Mouse (Mus musculus) fibroblast of lung, adult 2 months (primary cell): Measurements from ENCODE around the gene Gm10944.

ENCODE experiments used
- DNase-seq: peaks from one replicate; pipeline ENCODE4 v3.0.0-alpha.2; 2011; ENCODE audit warnings: low read depth

Gm10944 gene

GRCm38 (mm10) chr10:10681048-10681447, at the start of gene Gm10944:
Gm10944 (plus strand) TSS chr10:10681348.
- DNase-seq: no peak

DNA sequence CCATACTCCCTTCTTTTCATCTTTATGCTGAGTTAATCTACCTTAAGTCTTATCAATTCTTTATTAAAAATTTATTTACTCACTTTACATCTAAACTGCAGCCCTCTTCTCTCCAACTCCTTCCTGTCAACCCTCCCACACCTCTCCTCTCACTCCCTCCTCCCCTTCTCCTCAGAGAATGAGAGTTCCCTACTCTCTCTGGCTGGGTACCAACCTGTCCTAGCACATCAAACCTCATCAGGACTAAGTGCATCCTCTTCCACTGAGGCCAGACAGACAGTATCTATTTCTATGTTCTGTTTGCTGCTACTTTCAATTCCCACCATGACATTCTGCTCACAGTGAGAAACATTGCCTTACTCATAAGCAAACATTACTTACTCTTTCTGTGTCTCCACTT, 25.2 kb upstream of the Gm10944 start:
- no peak for DNase-seq

GRCm38 (mm10) chr10:10656621-10657020, 24.5 kb upstream of the Gm10944 start:
- DNase-seq: no peak

- no peak for DNase-seq
Observed at GRCm38 (mm10) chr10:10659161-10659560, 22.0 kb upstream of the Gm10944 start.

GRCm38 (mm10) chr10:10659976-10660375, 21.2 kb upstream of the Gm10944 start:
- no peak for DNase-seq

DNA sequence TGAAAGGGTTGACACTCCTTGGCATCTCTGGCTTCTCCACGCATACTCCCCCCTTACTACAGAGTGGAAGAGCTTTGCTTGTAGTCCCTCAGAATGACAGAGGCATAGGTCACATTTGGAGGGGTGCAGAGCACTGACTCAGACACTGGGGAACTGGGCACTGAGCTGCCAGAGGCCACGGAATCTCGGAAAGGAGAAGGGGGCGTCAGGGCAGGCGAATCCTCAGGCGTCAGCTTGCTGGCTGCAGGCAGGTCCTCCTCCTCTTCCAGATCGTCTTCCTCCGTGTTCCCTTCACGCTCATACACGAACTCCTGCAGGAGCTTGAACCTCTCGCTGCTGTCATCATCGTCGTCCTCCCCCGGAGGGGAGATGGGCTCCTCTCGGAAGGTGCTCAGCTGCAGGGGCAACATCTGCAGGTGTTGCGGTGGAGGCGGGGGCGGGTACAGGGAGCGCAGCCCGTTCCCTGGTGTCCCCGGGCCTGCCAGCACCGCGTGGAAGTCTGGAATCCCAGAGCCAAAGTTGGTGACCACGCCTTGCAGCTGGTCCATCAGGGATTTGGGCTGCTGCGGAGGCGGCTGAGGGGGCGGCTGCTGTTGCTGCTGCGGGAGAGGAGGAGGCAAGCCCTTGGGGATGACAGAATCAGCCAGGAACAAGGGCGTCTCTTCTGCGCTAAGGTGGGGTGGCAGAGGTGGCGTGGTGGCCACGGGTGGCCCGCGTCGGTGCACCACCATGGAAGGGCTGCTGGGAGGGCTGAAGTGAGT, 7.9 kb downstream of the Gm10944 start:
- no peak for DNase-seq

DNA sequence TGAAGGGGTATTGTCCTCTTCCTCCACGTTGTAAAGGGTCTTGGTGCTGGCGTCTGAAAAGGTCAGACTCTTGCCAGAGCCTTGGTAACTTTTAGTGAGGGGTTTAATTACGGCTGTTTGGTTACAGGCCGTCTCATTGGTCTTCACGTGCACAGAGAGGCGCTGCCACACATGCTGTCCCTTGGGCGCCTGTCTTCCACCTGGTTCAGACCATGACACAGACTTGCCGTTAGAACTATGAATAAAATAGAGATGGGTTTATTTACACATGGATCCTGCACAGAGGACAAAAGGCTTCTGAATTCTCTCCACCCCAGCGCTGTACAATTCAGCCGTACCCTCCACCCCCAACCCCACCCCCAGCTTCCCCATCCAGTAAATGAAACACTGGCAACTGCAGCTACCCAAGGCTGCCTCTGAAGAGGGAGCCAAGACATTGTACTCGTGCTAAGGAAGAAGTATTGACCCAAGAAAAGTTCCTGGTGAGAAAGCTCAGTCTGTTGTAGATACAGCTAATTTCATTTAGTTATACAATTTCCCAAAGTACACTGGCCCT, 8.6 kb downstream of the Gm10944 start:
- DNase-seq: no peak

DNA sequence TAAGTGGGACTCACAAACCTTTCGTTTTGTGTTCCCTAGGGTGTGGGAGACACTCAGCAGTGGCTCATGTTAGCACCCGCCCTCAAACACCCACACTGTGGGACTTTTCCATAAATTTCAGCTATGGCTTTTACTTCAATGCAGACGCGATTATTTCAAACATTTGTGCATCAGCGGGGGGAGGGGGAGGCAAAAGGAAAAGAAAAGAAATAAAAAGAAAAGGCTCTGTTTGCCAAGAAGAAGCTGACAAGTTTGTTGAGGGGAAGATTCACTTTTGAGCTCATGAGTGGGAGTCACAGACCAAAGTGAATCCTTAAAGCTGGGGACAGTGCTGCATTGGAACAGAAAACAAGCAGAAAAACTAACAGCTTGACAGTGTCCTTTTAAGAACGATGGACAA, 16.3 kb downstream of the Gm10944 start:
- no peak for DNase-seq

- DNase-seq: no peak
Observed at GRCm38 (mm10) chr10:10700903-10701302, 19.8 kb downstream of the Gm10944 start.

DNA sequence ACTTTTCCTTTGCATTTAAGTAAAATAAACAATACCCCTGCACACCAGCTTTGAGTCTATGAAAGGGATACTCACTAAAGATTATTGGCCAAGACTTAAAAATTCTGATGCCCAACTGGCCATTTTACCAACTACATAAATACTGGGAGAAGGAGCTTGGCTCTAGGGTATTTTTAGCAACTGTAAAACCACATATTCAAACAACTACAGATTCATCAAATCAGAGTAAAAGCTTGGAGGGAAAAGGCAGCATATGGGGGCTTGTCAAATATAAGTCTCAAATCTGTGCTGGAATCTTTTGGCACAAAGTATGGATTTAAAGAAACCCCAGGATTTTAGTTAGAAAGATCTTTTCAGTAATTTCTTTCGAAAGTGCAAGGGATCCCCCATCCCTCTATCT, 20.2 kb downstream of the Gm10944 start:
- DNase-seq: no peak

DNA sequence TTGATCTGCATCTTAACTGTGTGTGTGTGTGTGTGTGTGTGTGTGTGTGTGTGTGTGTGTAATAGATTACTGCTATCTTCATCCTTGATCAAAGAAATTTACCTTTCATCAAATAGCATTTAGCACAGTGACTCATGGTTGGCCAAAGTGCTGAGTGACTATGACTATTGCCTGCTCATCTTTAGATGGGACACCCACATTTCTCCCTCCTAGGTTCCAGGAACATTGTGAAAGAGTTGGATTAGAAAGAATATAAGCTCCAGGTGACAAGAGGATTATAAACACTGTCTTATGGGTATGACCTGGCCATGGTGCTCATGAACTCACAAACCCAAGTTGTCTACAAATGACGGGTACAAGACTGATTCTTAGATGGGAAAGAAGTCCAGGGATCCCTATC, 26.9 kb downstream of the Gm10944 start:
- DNase-seq: no peak

GRCm38 (mm10) chr10:10710359-10710758, 29.2 kb downstream of the Gm10944 start:
- no peak for DNase-seq

DNA sequence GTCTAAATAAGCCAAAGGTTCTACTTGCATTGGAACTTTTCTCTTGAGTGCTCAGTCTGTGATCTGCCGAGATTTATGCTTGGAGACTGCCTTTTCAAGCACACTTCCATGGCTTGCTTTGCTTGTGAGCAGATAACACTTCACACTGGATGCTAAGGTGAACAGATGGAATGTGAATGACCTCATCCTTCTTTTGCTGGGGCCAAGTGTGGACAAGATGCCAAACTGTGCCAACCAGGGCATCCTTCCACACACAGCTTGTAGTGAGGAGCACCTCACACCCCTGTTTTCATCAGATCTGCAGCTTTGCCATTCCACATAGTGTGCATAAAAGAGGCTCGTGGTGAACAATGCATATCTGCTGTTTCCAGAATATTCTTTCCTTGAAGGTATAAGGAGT, 29.7 kb downstream of the Gm10944 start:
- no peak for DNase-seq

DNA sequence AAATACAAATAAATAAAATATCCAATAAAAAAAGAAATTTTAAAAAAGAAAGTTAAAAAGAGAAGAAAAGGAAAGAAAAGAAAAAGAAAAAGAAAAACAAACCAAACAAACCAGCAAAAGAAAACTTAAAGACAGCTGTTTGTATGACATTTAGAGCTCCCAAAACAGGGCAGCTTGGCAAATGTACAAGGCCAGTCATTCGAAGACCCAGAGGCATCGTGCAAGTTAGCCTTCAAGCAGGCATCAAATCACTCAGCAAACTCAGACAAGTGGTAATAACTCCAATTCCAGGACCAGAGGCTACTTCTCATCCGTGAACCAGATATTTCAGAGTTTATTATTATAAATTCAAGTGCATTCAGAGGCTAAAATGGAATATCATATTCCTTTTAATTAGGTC, 45.4 kb downstream of the Gm10944 start:
- no peak for DNase-seq
